Mouse (Mus musculus): ENCODE results near the gene Spaca4. TPM values are rescaled to one million over a fixed set of nuclear protein-coding genes. Genes with fewer than 3 reads are reported as not detected.
A peak's percentile ranks its signal among the peaks of the same experiment; 100 is the strongest.

The Spaca4 gene
- not detected in 2 replicates for polyA plus RNA-seq (2015; fragmentation: Nextera tagmentation; extraction: Ambion mirVana)

GRCm38 (mm10) chr7:45725713-45726112 is at the start of gene Spaca4:
TSS of gene Spaca4 (minus strand) at chr7:45725813.
- H3K4me2 ChIP-seq (replicated peaks), result no peak within 1 kb of the TSS
- WGBS, result 96% methylated on average over 11 of the region's 11 CpGs
- H3K9me3 ChIP-seq, result no peaks in the 10 kb centered on the region
- H3K4me3 ChIP-seq (replicated peaks), result no peak within 1 kb of the TSS
- peaks cover 80% of the 10 kb centered on the region for H3K36me3 ChIP-seq
- peaks cover 5% of the 10 kb centered on the region; the same call in 1 of the 2 replicates for H3K4me1 ChIP-seq (replicated peaks)
- no peaks in the 10 kb centered on the region for H3K27me3 ChIP-seq
- no peak for ATAC-seq
- no peak within 1 kb of the TSS for H3K9ac ChIP-seq (replicated peaks)
- H3K27ac ChIP-seq, result no peak within 1 kb of the TSS

DNA sequence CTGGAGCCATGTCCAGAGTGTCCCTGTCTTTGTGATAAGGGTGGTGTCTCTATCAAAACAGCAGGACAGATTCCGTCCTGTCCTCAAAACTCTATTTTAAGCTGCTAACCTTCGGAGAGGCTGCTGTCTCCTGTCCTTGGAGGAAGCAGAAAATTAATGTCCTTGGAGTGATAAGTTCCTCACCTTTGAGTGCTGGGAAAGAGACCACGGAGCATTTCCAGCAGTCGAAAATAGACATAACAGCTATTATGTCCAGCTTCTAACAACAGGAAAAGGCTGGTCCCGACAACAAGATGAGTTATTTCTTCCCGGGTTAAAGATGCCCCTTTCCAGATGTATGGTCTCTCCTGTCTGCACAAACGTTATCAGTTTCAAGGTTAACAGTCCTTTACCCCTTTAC is 49.6 kb upstream of the Spaca4 start:
- Histone ChIP-seq H3K4me3 (replicated peaks) (no peak overlapping the region), H3K9ac (replicated peaks) (no peak overlapping the region), H3K4me2 (replicated peaks) (no peak overlapping the region), H3K36me3 (no peaks in the 10 kb centered on the region), H3K4me1 (replicated peaks) (peaks cover 8% of the 10 kb centered on the region; the same call in 1 of the 2 replicates), H3K27ac (no peak overlapping the region), H3K27me3 (no peaks in the 10 kb centered on the region), H3K9me3 (no peaks in the 10 kb centered on the region)
- ATAC-seq, result no peak
- WGBS, result 79% methylated on average over 7 of the region's 7 CpGs

GRCm38 (mm10) chr7:45771101-45771500 is 45.5 kb upstream of the Spaca4 start:
- Histone ChIP-seq H3K27ac (no peak overlapping the region), H3K36me3 (no peaks in the 10 kb centered on the region), H3K4me3 (replicated peaks) (no peak overlapping the region), H3K9ac (replicated peaks) (no peak overlapping the region), H3K27me3 (no peaks in the 10 kb centered on the region), H3K4me2 (replicated peaks) (no peak overlapping the region), H3K9me3 (no peaks in the 10 kb centered on the region), H3K4me1 (replicated peaks) (no peaks in the 10 kb centered on the region)
- ATAC-seq, result no peak
- WGBS, result 60% methylated on average over 4 of the region's 4 CpGs

DNA sequence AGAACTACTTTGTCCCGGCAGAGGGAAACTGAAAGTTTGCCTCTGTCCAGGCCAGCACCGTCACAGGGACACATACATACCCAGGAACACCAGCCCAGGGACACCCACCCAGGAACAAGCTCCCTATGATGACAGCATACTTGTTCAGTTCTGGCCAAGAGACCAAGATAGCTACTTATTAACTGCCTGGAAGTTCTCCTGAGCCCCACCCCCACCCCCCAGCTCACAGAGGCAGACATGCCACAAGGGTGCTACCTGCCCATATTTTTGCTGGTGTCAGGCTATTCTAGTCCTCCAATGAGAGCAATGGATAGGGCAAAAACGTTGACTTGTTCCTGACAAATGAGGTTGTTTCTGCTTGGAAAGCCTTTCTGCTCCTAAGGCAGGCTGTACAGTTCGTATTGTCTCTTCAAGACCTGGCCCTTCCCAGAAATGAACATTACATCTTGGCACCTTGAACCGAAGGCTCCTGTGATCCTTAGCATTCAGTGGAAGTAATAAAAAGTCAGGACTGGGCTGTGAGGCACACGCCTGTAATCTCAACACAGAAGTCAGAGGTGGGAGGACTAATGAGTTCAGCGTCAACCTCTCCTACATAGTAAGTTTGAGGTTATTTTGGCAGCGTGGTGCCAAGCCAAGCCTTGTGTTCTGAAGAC is 44.9 kb upstream of the Spaca4 start:
- ATAC-seq, result no peak
- no peak overlapping the region for H3K4me3 ChIP-seq (replicated peaks)
- H3K27me3 ChIP-seq, result no peaks in the 10 kb centered on the region
- no peaks in the 10 kb centered on the region for H3K9me3 ChIP-seq
- no peak overlapping the region for H3K9ac ChIP-seq (replicated peaks)
- H3K4me1 ChIP-seq (replicated peaks), result no peaks in the 10 kb centered on the region
- no peaks in the 10 kb centered on the region for H3K36me3 ChIP-seq
- H3K4me2 ChIP-seq (replicated peaks), result no peak overlapping the region
- 76% methylated on average over 8 of the region's 8 CpGs for WGBS
- H3K27ac ChIP-seq, result no peak overlapping the region

DNA sequence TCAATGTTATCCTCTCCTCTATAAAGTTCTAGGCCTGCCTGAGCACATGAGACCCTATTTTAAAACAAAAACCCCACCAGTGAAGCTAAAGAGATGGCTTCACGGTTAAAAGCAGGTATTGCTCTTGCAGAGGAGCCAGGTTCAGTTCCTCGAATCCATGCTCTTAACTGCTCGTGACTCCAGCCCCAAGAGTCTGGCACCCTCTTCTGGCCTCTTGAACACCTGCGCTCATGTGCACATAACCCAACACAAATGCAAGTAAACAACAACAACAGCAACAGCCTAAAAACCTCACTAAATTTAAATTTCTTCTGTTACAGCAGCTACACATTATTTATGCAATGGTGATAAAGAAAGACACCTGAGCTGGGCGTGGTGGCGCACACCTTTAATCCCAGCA is 41.9 kb upstream of the Spaca4 start:
- WGBS, result 92% methylated on average over 6 of the region's 6 CpGs
- no peak for ATAC-seq
- Histone ChIP-seq H3K4me2 (replicated peaks) (no peak overlapping the region), H3K9me3 (no peaks in the 10 kb centered on the region), H3K27ac (no peak overlapping the region), H3K4me1 (replicated peaks) (no peaks in the 10 kb centered on the region), H3K9ac (replicated peaks) (no peak overlapping the region), H3K27me3 (no peaks in the 10 kb centered on the region), H3K4me3 (replicated peaks) (no peak overlapping the region), H3K36me3 (no peaks in the 10 kb centered on the region)

DNA sequence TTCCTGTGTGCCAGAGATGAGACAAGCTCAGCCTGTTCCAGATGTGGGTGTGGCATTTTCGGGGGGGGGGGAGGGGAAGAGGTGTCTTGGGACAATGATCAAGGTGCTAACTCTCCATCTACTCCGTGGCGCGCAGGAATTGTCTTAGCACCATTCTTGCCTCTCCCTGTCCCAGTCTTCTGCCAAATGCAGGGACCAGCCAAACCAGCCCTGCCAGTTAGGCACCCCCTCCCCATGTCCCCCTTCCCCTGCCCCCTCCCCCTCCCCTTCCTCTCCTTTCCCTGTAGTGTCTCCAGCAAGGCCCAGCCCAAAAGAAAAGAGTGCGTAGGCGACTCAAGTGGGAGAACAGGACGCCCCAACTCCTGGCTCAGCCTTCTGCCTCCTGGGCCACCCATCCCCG is 41.2 kb upstream of the Spaca4 start:
- 44% methylated on average over 7 of the region's 8 CpGs for WGBS
- no peaks in the 10 kb centered on the region for H3K27me3 ChIP-seq

GRCm38 (mm10) chr7:45765995-45766394 is 40.4 kb upstream of the Spaca4 start:
- no peak overlapping the region for H3K9ac ChIP-seq (replicated peaks)
- H3K4me2 ChIP-seq (replicated peaks), result no peak overlapping the region
- 65% methylated on average over 8 of the region's 8 CpGs for WGBS
- H3K9me3 ChIP-seq, result no peaks in the 10 kb centered on the region
- no peak for ATAC-seq
- no peak overlapping the region for H3K27ac ChIP-seq
- H3K4me1 ChIP-seq (replicated peaks), result no peaks in the 10 kb centered on the region
- no peak overlapping the region for H3K4me3 ChIP-seq (replicated peaks)
- H3K27me3 ChIP-seq, result no peaks in the 10 kb centered on the region
- no peaks in the 10 kb centered on the region for H3K36me3 ChIP-seq

More for the DNA sequence above, 41.2 kb upstream of the Spaca4 start:
- H3K9ac ChIP-seq (replicated peaks), result no peak overlapping the region
- no peak for ATAC-seq
- H3K4me2 ChIP-seq (replicated peaks), result no peak overlapping the region
- H3K4me1 ChIP-seq (replicated peaks), result no peaks in the 10 kb centered on the region
- H3K36me3 ChIP-seq, result no peaks in the 10 kb centered on the region
- no peak overlapping the region for H3K4me3 ChIP-seq (replicated peaks)
- H3K9me3 ChIP-seq, result no peaks in the 10 kb centered on the region
- H3K27ac ChIP-seq, result no peak overlapping the region

GRCm38 (mm10) chr7:45760151-45760550 is 34.5 kb upstream of the Spaca4 start:
- no peak for ATAC-seq
- no peak overlapping the region for H3K4me2 ChIP-seq (replicated peaks)
- H3K4me1 ChIP-seq (replicated peaks), result peaks cover 6% of the 10 kb centered on the region
- H3K9me3 ChIP-seq, result no peaks in the 10 kb centered on the region
- no peak overlapping the region for H3K4me3 ChIP-seq (replicated peaks)
- H3K36me3 ChIP-seq, result no peaks in the 10 kb centered on the region
- H3K9ac ChIP-seq (replicated peaks), result no peak overlapping the region
- peaks cover 30% of the 10 kb centered on the region for H3K27me3 ChIP-seq
- no peak overlapping the region for H3K27ac ChIP-seq
- 65% methylated on average over 5 of the region's 5 CpGs for WGBS

GRCm38 (mm10) chr7:45759400-45759799 is 33.8 kb upstream of the Spaca4 start:
- Histone ChIP-seq H3K36me3 (no peaks in the 10 kb centered on the region), H3K4me1 (replicated peaks) (peaks cover 6% of the 10 kb centered on the region), H3K4me3 (replicated peaks) (0 out of 2 replicates have a peak overlapping the region, but pooled peaks have one; percentile 1), H3K27me3 (peaks cover 30% of the 10 kb centered on the region), H3K27ac (no peak overlapping the region), H3K9ac (replicated peaks) (peak overlapping the region; percentile 44; the same call in 1 of the 2 replicates), H3K4me2 (replicated peaks) (peak overlapping the region; percentile 37), H3K9me3 (no peaks in the 10 kb centered on the region)
- ATAC-seq, result no peak
- WGBS, result 17% methylated on average over 23 of the region's 27 CpGs

DNA sequence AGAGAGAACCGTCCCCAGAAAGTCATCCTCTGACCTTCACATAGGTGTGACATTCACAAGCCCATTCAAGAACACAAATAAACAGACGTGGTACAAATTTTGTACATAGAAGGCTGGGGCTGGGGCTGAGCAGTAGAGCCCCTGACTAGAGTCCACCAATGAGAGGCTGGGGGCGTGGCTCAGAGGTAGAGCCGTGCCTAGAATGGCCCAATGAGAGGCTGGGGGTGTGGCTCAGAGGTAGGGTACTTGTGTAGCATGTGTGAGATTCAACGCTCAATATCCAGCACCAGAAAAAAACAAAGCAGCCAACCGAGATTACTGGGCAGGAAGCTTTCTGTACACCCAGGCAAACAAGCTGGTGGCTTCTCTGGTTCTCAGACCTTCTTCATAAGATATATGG is 30.1 kb upstream of the Spaca4 start:
- Histone ChIP-seq H3K4me3 (replicated peaks) (no peak overlapping the region), H3K36me3 (no peaks in the 10 kb centered on the region), H3K4me1 (replicated peaks) (peaks cover 6% of the 10 kb centered on the region), H3K4me2 (replicated peaks) (no peak overlapping the region), H3K27me3 (peaks cover 30% of the 10 kb centered on the region), H3K9me3 (no peaks in the 10 kb centered on the region), H3K9ac (replicated peaks) (no peak overlapping the region), H3K27ac (no peak overlapping the region)
- 55% methylated on average over 6 of the region's 6 CpGs for WGBS
- no peak for ATAC-seq

DNA sequence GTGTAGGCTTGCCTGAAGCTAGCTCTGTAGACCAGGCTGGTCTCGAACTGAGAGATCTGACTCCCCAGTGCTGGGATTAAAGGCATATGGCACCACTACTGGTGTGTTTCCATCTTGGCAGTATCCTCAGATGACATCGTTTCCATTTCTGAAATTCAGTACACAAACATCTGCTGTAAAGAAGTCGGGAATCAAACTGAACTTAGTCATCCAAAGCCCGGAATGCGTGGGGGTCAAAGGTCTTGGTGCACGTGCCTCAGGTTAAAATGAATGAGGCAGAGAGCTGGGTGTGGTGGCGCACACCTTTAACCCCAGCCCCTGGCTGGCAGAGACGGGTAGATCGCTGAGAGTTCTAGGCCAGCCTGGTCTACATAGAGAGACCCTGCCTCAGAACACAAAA is 24.5 kb upstream of the Spaca4 start:
- H3K4me1 ChIP-seq (replicated peaks), result peaks cover 7% of the 10 kb centered on the region
- H3K27me3 ChIP-seq, result no peaks in the 10 kb centered on the region
- no peak overlapping the region for H3K27ac ChIP-seq
- WGBS, result 83% methylated on average over 9 of the region's 9 CpGs
- no peak overlapping the region for H3K9ac ChIP-seq (replicated peaks)
- H3K9me3 ChIP-seq, result no peaks in the 10 kb centered on the region
- H3K4me3 ChIP-seq (replicated peaks), result no peak overlapping the region
- no peak for ATAC-seq
- no peaks in the 10 kb centered on the region for H3K36me3 ChIP-seq
- H3K4me2 ChIP-seq (replicated peaks), result no peak overlapping the region

DNA sequence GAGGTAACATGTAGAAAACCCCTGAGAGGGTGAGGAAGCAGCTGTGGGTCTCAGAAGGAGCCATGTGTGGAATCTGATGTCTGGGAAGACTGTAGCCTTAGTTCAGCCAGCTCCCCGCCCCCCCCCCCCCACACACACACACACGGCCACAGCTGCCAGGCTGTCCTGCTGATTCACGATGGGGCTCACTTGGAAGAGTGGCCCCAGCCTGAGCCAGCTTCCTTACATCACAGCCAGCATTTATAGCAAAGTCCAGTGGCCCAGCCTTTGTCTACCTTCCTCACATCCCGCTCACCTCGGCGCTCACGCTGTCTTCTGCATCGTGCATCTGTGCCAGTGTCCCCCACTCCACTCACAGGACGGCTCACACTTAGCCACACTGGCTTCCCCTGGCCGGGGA is 23.8 kb upstream of the Spaca4 start:
- Histone ChIP-seq H3K27ac (no peak overlapping the region), H3K4me2 (replicated peaks) (no peak overlapping the region), H3K4me3 (replicated peaks) (no peak overlapping the region), H3K27me3 (no peaks in the 10 kb centered on the region), H3K9ac (replicated peaks) (peak overlapping the region; percentile 36; the same call in 1 of the 2 replicates), H3K36me3 (no peaks in the 10 kb centered on the region), H3K9me3 (no peaks in the 10 kb centered on the region), H3K4me1 (replicated peaks) (peaks cover 7% of the 10 kb centered on the region)
- whole genome bisulfite sequencing, result 61% methylated on average over 8 of the region's 10 CpGs
- ATAC-seq, result no peak

GRCm38 (mm10) chr7:45748110-45748509 is 22.5 kb upstream of the Spaca4 start:
- no peaks in the 10 kb centered on the region for H3K36me3 ChIP-seq
- no peak overlapping the region; the same call in 1 of the 2 replicates for H3K27ac ChIP-seq
- H3K4me1 ChIP-seq (replicated peaks), result peaks cover 7% of the 10 kb centered on the region
- 86% methylated on average over 7 of the region's 7 CpGs for WGBS
- no peak overlapping the region for H3K9ac ChIP-seq (replicated peaks)
- H3K4me3 ChIP-seq (replicated peaks), result no peak overlapping the region
- H3K9me3 ChIP-seq, result no peaks in the 10 kb centered on the region
- H3K4me2 ChIP-seq (replicated peaks), result no peak overlapping the region
- ATAC-seq, result no peak
- H3K27me3 ChIP-seq, result no peaks in the 10 kb centered on the region

Measured in midbrain, embryonic 13.5 days (tissue).